Mouse (Mus musculus) spleen, adult 2 months (tissue): ENCODE results near the gene Slc39a11. TPM values are rescaled to one million over a fixed set of nuclear protein-coding genes. Genes with fewer than 3 reads are reported as not detected.

Experiments
- DNase-seq, 2 experiments: peaks; one replicate each; pipeline versions ENCODE4 v3.0.0 to v3.0.0-alpha.2; 2012 to 2021; ENCODE audit warnings: low spot score in 2 of 2, low read depth in 1 of 2
- H3K27ac ChIP-seq: fragments of 200-500 bp; 2 replicates; pipeline ENCODE4 v1.5.1; 2012; ENCODE audit warnings: low read length, inconsistent platforms; ENCODE audit not compliant: insufficient read depth
- H3K27me3 ChIP-seq: fragments of 200-500 bp; 2 replicates; pipeline ENCODE4 v1.6.1; 2012; ENCODE audit warnings: mild to moderate bottlenecking, moderate library complexity, low read length, inconsistent platforms; ENCODE audit not compliant: control insufficient read depth, insufficient read depth
- H3K36me3 ChIP-seq: fragments of 200-500 bp; 2 replicates; pipeline ENCODE4 v1.6.1; 2012; ENCODE audit warnings: mild to moderate bottlenecking, low read length, inconsistent platforms; ENCODE audit not compliant: control insufficient read depth, insufficient read depth
- H3K4me1 ChIP-seq: fragments of 200-500 bp; 2 replicates; pipeline ENCODE4 v1.6.1; 2011; ENCODE audit warnings: inconsistent platforms; ENCODE audit not compliant: control insufficient read depth, insufficient read depth, insufficient read length
- H3K4me3 ChIP-seq: fragments of 200-500 bp; 2 replicates; pipeline ENCODE4 v1.5.1; 2011; ENCODE audit warnings: mild to moderate bottlenecking, inconsistent platforms; ENCODE audit not compliant: insufficient read depth, insufficient read length; ENCODE audit errors: extremely low read depth
- CTCF ChIP-seq: fragments of 200-500 bp; IDR thresholded peaks from 2 replicates; pipeline ENCODE4 v1.5.1; 2011; ENCODE audit warnings: mild to moderate bottlenecking, inconsistent platforms; ENCODE audit not compliant: insufficient read depth, insufficient read length, insufficient replicate concordance; ENCODE audit errors: extremely low read depth
- POLR2A ChIP-seq: fragments of 200-500 bp; IDR thresholded peaks from 2 replicates; pipeline ENCODE4 v1.6.1; 2011; ENCODE audit warnings: low read depth, low read length, inconsistent platforms
- WGBS: fragments of 180-500 bp; shearing (Covaris S2); methylation state at CpG from one replicate; pipeline ENCODE4 v1.1.7; 2018; 5-methylcytosine and 5-hydroxymethylcytosine counted together
- polyA plus RNA-seq: library from polyadenylated mRNA; depleted of rRNA; stranded (reverse); fragments of >200 nt; gene quantifications from 2 replicates; pipeline ENCODE4 v1.2.3, GENCODE M21; 2012

The Slc39a11 gene
- polyA plus RNA-seq, 1 experiment: 11.6 TPM

DNA sequence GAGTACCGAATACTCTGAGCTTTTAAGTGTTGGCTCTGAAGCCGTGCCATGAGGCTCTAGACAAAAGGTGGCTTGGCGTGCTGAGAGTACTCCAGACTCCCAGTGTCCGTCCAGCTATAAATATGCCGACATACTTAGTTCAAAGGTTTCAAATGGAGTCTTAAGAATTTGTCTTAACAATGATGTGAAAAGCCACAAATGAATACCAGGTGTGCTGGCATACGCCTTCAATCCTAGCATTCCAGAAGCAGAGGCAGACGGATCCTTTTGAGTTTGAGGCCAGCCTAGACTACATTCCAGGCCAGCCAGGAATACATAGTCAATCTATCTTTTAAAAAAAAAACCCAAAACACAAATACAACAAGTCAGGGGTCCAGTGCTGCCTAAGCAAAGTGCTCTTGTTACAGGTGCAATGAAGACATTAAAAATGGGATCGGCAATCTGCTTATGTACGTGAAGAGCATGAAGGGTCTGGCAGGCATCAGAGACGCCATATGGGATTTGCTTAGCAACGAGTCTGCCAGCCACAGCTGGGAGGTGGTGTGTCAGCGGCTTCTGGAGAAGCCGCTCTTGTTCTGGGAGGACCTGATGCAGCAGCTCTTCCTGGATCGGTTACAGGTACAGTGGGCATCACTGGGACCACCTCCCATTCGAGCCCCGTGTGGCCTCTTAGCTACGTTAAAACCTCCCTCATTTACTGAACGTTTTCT lies 4.8 kb upstream of the Slc39a11 start:
- Histone ChIP-seq H3K4me1 (peaks cover 3% of the 10 kb centered on the region; the same call in 1 of the 2 replicates), H3K27ac (no peak overlapping the region), H3K27me3 (no peaks in the 10 kb centered on the region), H3K4me3 (no peak overlapping the region), H3K36me3 (peaks cover 53% of the 10 kb centered on the region)
- 93% methylated on average over 18 of the region's 18 CpGs for whole genome bisulfite sequencing
- TF ChIP-seq POLR2A (no peak), CTCF (no peak)
- DNase-seq: no peak

DNA sequence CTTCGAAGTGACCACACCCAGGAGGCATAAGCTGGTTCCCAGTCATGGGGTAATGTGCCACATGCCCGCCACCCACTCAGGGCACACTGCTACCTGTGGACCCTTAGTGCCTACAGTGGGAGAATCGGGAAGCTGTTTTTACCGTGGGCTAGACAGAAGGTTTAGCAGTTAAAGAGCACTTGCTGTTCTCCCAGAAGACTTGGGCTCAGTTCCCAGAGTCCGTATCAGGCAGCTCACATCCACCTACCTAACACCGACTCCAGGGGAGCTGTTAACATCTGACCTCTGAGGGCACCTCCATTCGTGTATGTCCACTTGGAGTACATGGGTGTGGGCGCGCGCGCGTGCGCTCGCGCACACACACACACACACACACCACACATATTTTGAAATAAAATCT lies 4.2 kb upstream of the Slc39a11 start:
- 96% methylated on average over 15 of the region's 15 CpGs for WGBS
- H3K27ac ChIP-seq: no peak overlapping the region
- peaks cover 3% of the 10 kb centered on the region; the same call in 1 of the 2 replicates for H3K4me1 ChIP-seq
- DNase-seq: no peak
- no peak for TF ChIP-seq POLR2A
- no peak for TF ChIP-seq CTCF
- H3K27me3 ChIP-seq: no peaks in the 10 kb centered on the region
- H3K36me3 ChIP-seq: peaks cover 50% of the 10 kb centered on the region
- H3K4me3 ChIP-seq: no peak overlapping the region

DNA sequence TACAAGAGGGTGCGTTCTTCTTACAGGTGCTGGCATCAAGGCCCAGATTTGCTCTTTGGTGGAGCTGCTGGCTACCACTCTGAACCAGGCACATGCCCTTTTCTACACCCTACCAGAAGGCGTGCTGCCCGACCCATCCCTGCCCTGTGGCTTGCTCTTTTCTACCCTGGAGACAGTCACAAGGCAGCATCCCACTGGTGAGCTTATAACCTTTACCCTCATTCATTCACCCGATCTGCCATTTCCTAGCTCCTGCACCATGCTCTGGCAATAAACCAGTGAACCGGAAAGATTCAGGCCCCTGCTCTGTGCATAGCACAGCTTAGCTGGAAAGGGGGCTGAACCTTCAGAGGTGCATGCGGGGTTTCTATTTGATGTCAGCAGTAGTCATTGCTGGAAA lies 2.6 kb upstream of the Slc39a11 start:
- TF ChIP-seq CTCF: no peak
- no peak for TF ChIP-seq POLR2A
- no peak overlapping the region for H3K4me3 ChIP-seq
- peaks cover 40% of the 10 kb centered on the region for H3K36me3 ChIP-seq
- DNase-seq: no peak
- H3K27me3 ChIP-seq: no peaks in the 10 kb centered on the region
- 96% methylated on average over 6 of the region's 6 CpGs for WGBS
- H3K4me1 ChIP-seq: peaks cover 7% of the 10 kb centered on the region; the same call in 1 of the 2 replicates
- no peak overlapping the region for H3K27ac ChIP-seq

DNA sequence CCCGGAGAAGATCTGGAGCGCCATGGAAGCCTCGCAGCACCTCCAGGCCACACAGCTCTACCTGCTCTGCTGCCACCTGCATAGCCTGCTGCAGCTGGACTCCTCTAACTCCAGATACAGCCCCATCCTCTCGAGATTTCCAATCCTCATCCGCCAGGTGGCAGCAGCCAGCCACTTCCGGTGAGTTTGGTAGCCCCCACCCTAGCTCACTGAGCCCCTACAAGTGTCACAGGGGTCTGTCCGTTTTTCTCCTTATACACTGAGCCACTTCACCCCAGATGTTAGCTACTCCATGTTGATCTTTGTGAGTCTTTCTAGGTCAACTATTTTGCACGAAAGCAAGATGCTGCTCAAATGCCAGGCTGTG lies 2.0 kb upstream of the Slc39a11 start:
- WGBS: 72% methylated on average over 8 of the region's 8 CpGs
- DNase-seq: peak in 1 of 2 experiments; percentile 16
- Histone ChIP-seq H3K27ac (no peak overlapping the region), H3K4me3 (no peak overlapping the region), H3K27me3 (no peaks in the 10 kb centered on the region), H3K4me1 (peaks cover 7% of the 10 kb centered on the region; the same call in 1 of the 2 replicates), H3K36me3 (peaks cover 37% of the 10 kb centered on the region)
- no peak for TF ChIP-seq CTCF
- TF ChIP-seq POLR2A: no peak

DNA sequence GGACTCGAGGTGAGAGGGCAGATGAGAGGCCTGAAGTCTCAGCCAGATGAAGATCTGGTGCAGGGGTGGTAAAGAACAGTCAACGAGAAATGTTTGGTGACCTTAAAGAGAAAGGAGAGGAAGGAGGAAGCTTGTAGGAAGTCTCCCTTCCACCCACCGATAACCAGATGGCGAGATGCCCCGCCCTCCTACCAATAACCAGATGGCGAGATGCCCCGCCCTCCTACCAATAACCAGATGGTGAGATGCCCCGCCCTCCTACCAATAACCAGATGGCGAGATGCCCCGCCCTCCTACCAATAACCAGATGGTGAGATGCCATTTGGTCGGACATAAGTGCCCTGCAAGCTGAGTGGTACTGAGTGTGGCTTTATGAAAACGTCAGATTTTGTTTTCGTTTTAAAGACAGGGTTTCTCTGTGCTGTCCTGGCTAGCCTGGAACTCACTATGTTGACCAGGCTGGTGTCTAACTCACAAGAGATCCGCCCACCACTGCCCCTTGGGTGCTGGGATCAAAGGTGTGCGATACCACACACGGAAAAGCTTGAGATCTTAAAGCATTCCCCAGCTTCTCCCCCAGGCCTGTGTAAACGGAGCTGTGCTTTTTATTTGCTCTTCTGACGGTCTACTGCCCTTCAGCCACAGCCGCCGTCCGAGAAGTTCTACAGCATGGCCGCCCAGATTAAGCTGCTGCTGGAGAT lies 1.5 kb upstream of the Slc39a11 start:
- Histone ChIP-seq H3K27me3 (no peaks in the 10 kb centered on the region), H3K4me3 (no peak overlapping the region), H3K27ac (no peak overlapping the region; the same call in 1 of the 2 replicates), H3K4me1 (peaks cover 7% of the 10 kb centered on the region; the same call in 1 of the 2 replicates), H3K36me3 (peaks cover 33% of the 10 kb centered on the region)
- DNase-seq: no peak
- no peak for TF ChIP-seq CTCF
- TF ChIP-seq POLR2A: no peak
- 77% methylated on average over 22 of the region's 22 CpGs for WGBS

DNA sequence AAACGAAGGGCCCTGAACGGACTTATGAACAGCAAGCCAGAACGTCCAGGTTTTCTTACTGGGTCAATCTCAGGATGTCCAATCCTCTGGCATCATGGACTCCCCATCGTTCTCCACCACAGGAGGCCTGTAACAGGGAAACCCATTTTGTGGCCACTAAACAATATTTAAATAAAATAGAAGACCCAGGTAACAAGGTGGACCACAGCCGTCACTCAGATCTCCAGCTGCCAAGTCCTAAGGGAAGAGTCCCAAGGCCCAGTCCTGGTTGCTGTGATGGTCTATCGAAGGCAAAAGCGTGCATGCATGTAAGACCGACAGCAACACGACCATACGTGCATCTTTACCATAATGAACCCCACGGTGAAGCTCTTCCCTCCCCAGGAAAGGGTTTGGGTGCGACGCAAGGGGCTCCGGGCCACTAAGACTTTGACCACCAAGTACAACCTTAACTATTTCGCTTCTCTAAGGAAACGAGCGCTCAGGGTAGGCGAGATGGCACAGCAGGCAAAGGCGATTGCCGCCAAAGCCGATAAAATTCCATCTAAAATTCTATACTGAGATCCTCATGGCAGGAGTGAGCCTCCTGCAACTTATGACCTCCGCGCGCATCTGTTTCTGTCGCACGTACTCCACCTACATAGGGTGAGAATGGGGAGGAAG lies 1.1 kb downstream of the Slc39a11 start, which contains the start of gene Cog1:
TSS of gene Cog1 (plus strand) at position 480 of the 663 bp plus-strand sequence.
- Histone ChIP-seq H3K36me3 (peaks cover 19% of the 10 kb centered on the region), H3K27ac (peak within 1 kb of the TSS; percentile 88), H3K4me1 (peaks cover 7% of the 10 kb centered on the region; the same call in 1 of the 2 replicates), H3K27me3 (no peaks in the 10 kb centered on the region), H3K4me3 (peak within 1 kb of the TSS; percentile 98)
- no peak for DNase-seq
- no peak for TF ChIP-seq POLR2A
- TF ChIP-seq CTCF: no peak
- WGBS: 54% methylated on average over 26 of the region's 26 CpGs
